Mouse (Mus musculus) small intestine, adult 2 months (tissue): ENCODE results near the gene Med28.

Experiments
- CTCF ChIP-seq: fragments of 200-500 bp; IDR thresholded peaks from 2 replicates; pipeline ENCODE4 v1.5.1; 2012; ENCODE audit warnings: low read depth, mild to moderate bottlenecking, control low read depth, inconsistent platforms, low read length, moderate library complexity, mixed read lengths; ENCODE audit not compliant: insufficient replicate concordance, insufficient read length; ENCODE audit errors: extremely low read depth
- POLR2A ChIP-seq: fragments of 200-500 bp; IDR thresholded peaks from 2 replicates; pipeline ENCODE4 v1.6.1; 2012; ENCODE audit warnings: low read depth, mild to moderate bottlenecking, control low read depth, inconsistent platforms, low read length, moderate library complexity

GRCm38 (mm10) chr5:45520809-45521110, 731 bp downstream of the Med28 start:
- TF ChIP-seq POLR2A (no peak), CTCF (no peak)
